Mouse (Mus musculus): ENCODE measurements around the gene Ksr1.

DNA sequence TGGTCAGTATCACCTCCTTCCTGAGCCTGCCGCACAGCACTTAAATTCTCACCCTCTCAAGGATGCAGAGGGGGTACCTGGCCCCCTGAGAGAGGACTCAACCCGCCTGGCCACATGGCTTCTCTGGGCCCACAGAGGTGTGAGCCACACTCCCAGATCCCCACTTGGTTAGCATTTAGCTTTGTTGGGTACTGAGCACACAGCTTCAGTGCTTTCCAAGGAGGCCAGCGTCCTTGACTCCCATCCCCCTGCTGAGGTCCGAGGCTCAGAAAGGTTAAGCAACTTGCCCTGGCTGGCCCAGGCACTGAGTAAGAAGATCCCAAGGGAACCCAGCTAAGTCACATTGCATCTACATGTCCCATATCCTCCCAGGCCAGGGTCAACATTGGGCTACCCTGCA lies 178.1 kb downstream of the Ksr1 start:
- TF ChIP-seq CTCF (IDR thresholded peaks at IDR 0.05; ENCODE audit: insufficient read depth, low read length) = no peak
- no peak for TF ChIP-seq POLR2A (IDR thresholded peaks at IDR 0.05; ENCODE audit: borderline replicate concordance, extremely low read depth, low read depth, low read length)

Measured in lung, adult 2 months (tissue).